Mouse (Mus musculus) adrenal gland, adult (tissue): ENCODE results near the gene Slc41a2.

Experiments used
- DNase-seq, 2 experiments: peaks; one replicate each; pipeline ENCODE4 v3.0.0; 2022 to 2023; ENCODE audit warnings: low spot score in 1 of 2; ENCODE audit not compliant: inconsistent age in 2 of 2

Slc41a2 gene

DNA sequence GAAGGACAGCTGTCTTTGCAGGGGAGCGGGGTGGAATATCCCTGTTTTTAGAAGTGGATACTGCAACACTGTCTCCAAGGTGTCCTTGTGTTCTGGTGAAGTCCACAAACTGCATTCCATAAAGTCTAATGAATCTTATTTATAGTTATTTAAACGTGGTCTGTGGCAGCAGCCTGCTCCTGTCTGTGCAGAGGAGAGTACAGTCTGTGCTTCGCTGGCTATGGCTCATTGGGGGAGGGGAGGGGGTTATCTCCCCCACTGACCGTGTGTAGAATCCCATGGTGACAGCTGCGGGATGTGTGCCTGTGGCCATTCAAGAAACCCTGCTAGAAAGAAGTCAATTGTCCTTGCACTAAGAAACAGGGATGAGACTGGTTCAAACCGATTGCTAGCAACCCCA is 145.7 kb downstream of the Slc41a2 start:
- no peak for DNase-seq

GRCm38 (mm10) chr10:83191476-83191875 is 146.2 kb downstream of the Slc41a2 start:
- no peak for DNase-seq

DNA sequence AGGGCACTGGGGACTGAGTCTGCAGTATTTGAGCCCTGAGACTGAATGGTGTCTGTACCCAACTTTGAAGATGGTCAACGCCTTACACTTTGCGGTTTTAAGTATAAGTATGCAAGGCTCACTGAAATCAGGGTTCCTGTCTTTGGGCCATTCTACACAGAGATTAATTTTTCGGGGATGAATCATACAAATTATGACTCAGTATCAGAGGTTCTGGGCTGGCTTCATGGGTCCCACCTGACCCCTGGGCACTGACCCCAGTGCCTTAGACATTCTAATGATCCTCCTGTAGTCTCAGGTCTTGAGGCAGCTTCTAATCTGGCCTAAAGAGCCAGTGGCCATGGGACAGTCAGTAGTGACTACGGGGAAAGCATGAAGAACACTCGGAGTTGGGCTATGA is 148.6 kb downstream of the Slc41a2 start:
- DNase-seq = no peak

GRCm38 (mm10) chr10:83186984-83187383 is 150.7 kb downstream of the Slc41a2 start:
- DNase-seq = no peak

- no peak for DNase-seq
Measured at GRCm38 (mm10) chr10:83186167-83186566, 151.5 kb downstream of the Slc41a2 start.

DNA sequence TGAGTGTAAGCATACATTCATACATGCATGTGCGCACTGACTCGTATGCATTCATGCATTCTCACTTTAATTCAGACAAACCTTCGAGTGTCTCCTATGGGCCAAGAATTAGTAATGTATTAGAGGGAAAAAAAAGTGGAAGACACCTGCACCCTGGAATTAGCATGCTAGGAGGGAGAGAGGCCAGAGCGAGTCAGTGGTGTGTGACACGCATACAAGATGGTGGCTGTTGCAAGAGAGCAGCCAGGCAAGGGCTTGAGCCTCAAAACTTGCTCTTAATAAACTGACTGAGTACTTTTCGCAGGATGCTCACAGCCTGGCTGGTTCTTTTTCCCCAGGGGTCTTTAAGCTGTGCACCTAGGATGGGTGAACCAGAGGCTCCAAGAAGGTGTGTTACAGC is 152.6 kb downstream of the Slc41a2 start:
- DNase-seq = no peak

- DNase-seq = peak in 1 of 2 experiments; percentile 64
Measured at GRCm38 (mm10) chr10:83184480-83185069, 153.1 kb downstream of the Slc41a2 start.

DNA sequence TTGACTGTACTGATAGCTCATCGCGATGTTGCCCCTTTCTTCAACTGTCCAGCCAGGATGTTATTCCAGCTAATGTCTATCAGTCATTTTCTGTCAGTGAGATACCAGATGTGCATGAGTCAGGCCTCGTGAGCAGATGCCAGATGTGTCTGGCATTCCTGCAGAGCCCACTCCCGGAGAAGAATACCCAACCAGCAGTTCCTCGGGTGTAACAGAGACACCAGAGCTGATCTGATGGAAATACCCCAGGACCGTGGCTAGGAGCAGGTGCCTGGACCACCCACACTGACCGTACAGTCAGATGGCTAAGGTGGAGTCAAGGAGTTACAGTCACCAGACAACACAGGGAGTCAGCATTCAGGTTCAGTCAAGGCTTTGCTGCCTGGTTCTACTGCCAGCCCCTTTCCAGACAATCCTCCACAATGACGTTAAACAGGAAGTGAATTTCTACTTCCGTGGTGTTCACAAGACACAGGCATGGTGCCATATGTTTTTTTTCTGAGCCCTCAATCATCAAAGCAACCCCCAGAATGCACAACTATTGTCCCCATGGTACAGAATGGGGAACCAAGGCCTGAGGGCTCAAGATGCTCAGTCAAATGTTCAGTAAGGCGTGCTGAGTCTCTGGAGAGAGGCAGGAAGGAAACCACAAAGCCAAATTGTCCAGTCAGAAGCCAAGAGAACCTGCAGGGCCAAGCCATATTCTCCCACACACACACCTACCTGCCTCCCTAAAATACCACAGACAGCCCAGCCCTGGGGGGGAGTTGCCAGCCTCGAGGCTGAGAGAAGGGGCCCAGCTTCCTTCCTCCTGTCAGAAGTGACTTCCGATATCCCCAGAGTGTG is 153.8 kb downstream of the Slc41a2 start:
- DNase-seq = peak in 1 of 2 experiments; percentile 59

- DNase-seq = peak; percentile 74 to 92
Measured at GRCm38 (mm10) chr10:83182573-83182960, 155.1 kb downstream of the Slc41a2 start.

DNA sequence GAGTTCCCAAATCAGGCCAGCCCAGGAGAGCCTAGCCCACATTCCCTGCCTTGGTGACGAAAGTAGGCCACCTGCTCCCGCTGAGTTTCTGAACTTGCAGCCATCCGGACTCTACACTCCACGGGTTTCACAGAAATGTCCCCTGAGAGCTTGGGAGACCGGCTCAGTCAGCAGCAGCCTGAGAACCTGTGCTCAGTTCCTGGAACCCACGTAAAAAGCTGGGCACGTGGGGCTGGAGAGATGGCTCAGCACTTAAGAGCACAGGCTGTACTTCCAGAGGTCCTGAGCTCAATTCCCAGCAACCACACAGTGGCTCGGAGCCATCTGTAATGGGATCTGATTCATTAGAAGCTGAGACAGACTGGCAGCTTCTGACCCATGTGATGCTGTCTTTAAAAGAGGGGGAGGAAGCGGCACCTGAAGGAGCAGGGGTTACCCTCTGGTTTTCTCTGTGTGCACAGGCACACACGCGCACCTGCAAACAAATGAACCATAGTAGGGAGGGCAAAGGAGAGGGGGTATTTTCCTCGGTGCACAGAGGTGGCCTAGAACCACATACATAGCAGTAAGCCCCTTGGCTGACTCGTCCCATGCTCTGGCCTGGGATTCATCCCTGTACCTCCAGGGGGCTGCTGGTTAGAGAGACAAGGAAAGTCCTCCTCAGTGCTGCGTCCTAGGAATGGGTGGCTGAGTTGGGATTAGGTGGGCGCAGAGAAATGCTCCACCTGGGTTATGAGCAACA is 155.7 kb downstream of the Slc41a2 start:
- DNase-seq = peak; percentile 58 to 70
